Mouse (Mus musculus): Measurements from ENCODE around the gene Btd. TPM values are rescaled to one million over a fixed set of nuclear protein-coding genes. Genes with fewer than 3 reads are reported as not detected.

Btd gene
- total RNA-seq, 2 experiments from 2014 or later, result 11.0 to 11.2 TPM

DNA sequence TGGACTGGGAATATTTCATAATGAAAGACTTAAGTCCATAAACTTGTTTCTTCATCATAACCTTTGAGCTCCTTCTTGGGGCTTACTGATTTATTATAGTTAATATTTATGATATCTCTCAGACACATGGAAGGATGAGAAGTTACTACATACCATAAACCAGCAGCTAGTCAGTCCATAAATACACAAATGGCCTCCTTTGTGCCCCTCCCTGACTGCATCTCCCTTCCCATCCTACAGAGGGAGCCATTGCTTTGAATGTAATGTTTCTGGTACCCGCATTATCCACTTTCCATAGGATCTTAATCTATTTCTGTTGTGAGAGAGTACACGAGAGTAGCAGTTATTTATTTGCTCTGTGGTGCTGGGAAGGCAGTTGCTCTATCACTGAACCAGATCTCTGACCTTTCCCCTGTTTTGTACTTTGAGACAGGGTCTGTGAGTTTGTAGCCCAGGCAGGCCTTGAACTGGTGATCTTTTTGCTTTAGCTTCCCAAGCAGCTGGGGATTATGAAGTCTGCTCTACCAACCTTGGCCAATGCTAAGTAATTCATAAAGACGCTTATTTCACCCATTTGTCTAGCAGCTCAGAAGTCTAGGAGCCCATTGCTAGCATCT, 4.2 kb downstream of the Btd start:
- DNase-seq (ENCODE audit: low spot score in 2 of 2), result no peak

GRCm38 (mm10) chr14:31645920-31646319, 5.1 kb downstream of the Btd start:
- no peak for DNase-seq (ENCODE audit: low spot score in 2 of 2)

DNA sequence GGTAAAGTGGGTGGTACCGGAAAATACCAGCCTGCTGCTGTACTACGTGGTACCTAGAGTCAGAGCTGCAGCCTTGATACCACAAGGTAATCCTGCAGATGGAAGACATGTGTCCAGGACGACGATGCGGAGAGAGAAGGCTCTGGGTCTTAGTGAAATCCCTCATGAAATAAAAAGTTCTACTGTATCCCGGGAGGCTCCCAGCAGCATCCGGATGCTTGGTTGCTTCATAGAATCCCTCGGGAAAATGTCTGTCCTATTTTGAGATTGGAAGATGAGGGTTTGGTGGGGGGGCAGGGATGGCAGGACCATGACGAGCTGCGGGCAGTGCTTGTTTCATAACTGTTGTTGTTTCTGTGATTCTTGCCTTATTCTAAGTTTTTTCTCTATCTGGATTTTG, 7.2 kb downstream of the Btd start:
- no peak for DNase-seq (ENCODE audit: low spot score in 2 of 2)

DNA sequence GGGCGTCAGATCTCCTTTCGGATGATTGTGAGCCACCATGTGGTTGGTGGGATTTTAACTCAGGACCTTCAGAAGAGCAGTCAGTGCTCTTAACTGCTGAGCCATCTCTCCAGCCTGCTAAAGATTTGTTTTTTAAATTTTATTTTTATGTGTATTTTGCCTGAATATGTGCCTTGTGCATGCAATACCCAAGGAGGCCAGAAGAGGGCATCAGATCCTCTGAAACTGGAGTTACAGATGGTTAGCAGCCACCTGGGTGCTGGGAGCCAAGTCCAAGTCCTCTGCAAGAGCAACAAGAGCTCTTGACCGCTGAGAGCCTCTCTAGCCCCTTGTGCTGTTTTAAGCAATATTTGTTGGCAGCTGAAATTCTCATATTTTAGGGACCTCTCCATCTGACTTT, 9.5 kb downstream of the Btd start:
- no peak for DNase-seq (ENCODE audit: low spot score in 2 of 2)

- DNase-seq (ENCODE audit: low spot score in 2 of 2), result no peak
Observed at GRCm38 (mm10) chr14:31651206-31651605, 10.4 kb downstream of the Btd start.

- no peak for DNase-seq (ENCODE audit: low spot score in 2 of 2)
Observed at GRCm38 (mm10) chr14:31652106-31652505, 11.3 kb downstream of the Btd start.

DNA sequence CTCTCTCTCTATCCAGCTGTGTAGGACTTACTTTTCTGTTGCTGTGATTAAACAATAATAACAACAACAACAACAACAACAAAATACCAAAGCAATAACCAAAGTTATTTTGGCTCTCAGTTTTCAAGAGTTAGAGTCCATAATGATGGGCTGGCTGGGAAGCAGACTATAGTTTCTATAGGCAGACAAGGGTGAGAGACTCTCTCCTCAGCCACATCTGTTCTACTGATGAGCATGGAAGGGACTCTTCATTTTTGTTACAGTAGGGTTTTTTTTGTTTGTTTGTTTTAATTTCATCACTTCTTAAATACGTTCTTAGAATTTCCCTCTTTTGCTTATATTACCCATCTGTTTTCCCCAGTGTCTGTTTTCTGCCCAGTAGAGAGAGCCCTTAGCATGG, 11.8 kb downstream of the Btd start:
- DNase-seq (ENCODE audit: low spot score in 2 of 2), result no peak

DNA sequence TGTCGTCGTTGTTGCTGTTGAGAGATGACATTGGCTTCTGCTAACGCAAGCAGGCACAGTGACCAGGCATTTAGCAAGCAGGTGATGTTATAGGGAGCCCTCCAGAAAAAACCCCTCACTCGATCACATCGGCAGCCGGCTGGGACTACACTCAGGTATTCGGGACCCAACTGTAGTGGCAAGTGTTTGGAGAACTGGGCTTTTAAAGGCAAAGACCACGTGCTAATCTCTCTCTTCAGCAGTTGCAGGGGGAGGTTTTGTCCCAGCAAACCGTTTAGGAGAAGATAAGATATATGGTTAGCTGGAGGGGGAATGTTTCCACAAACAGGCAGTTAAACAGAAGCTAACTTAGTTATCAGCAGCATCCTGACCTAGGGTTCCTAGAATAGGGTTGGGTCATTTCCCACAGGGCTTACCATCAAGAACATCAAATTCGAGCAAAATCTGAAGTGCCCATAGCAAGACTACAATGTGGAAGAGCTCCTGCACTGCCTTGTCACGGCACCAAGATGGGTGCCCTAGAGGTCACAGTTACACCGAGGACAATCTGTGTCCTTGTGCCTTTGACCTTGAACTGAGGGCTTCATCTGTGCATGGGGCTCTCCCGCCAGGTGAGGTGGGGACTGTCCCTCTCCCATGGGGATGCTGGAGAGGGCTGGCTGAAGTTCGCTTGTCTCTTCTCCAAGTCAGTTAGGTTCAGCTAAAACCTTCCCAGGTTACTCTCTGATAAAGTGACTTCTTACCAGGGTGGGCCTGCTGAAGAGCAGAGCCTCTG, 12.5 kb downstream of the Btd start:
- no peak for DNase-seq (ENCODE audit: low spot score in 2 of 2)

GRCm38 (mm10) chr14:31654816-31655215, 14.0 kb downstream of the Btd start:
- no peak for DNase-seq (ENCODE audit: low spot score in 2 of 2)

- DNase-seq (ENCODE audit: low spot score in 2 of 2), result no peak
Observed at GRCm38 (mm10) chr14:31655406-31655805, 14.6 kb downstream of the Btd start.

- DNase-seq (ENCODE audit: low spot score in 2 of 2), result no peak
Observed at GRCm38 (mm10) chr14:31656386-31656785, 15.6 kb downstream of the Btd start.

DNA sequence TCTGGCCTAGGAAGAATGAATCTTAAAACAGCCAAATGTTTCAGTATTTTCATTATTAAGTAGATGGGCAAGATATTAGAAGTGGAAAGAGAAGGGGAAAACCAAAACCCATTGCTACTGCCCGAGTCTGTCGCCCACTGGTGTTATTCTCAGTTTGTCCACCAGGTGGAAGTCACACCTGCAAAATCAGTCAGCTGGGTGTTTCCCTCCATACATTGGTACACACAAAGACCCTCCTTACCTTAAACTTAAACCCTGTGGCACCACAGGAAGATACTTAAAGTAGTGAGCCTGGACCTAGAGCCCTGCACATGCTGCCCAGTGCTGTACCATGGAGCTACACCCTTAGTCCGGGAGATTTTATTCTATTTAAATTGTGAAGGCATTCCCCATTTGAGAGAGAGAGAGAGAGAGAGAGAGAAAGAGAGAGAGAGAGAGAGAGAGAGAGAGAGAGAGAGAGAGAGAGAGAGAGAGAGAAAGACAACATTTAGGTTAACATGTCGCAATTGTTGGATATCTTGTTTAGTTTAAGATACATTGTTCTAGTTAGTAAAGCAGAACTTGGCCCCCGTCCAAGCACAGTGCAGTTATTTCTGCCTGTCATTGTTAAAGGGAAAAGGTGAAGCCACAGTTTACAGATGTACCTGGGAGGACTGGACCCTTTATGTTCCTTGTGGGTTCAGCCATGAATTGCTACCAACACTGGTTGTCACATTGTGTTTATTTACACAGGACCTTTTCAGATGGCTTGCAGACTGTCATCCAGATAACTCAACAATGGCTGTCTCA, 16.2 kb downstream of the Btd start:
- DNase-seq (ENCODE audit: low spot score in 2 of 2), result peak; percentile 76 to 85

GRCm38 (mm10) chr14:31658126-31658680, 17.4 kb downstream of the Btd start:
- DNase-seq (ENCODE audit: low spot score in 2 of 2), result no peak

GRCm38 (mm10) chr14:31659501-31660181, 18.8 kb downstream of the Btd start:
- DNase-seq (ENCODE audit: low spot score in 2 of 2), result peak in 1 of 2 experiments; percentile 54

- DNase-seq (ENCODE audit: low spot score in 2 of 2), result peak in 1 of 2 experiments; percentile 65
Observed at GRCm38 (mm10) chr14:31660312-31661093, 19.7 kb downstream of the Btd start.

GRCm38 (mm10) chr14:31661671-31662554, 21.1 kb downstream of the Btd start:
- peak; percentile 88 to 94 for DNase-seq (ENCODE audit: low spot score in 2 of 2)

DNA sequence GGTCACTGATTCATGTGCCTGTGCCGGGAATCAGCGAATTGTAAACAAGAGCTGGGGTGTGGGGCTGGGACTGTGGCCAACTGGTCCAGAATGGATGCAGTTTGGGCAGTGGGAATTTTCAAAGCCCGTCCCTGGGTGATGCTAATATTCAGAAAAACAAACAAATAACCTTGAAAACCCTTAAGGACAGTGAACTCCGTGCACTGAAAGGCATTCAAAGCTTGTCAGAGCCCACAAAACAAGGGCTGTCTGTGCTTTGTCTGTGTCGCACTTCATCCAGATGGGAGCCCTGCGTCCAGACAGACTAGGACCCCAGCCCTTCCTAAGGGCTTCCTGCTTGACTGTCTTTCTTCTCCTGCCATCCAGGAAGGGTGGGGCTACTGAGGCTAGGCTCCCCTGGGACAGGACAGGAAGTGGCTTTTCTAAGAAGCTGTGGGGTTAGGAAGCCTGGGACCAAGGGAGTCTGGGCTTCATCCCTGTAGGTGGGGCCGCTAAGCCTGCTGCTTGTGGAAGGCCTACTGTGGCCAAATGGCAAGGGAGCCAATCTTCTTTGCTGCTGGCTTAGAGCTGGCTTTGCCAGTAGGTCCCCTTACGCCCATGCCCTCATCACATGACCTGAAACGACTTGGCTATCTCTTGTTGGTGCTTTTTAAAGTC, 21.9 kb downstream of the Btd start:
- no peak for DNase-seq (ENCODE audit: low spot score in 2 of 2)

GRCm38 (mm10) chr14:31663376-31664099, 22.7 kb downstream of the Btd start:
- DNase-seq (ENCODE audit: low spot score in 2 of 2), result no peak

All from layer of hippocampus, postnatal 14 days (tissue).